Mouse (Mus musculus): Measurements from ENCODE around the gene Ccdc157. TPM values are rescaled to one million over a fixed set of nuclear protein-coding genes. Genes with fewer than 3 reads are reported as not detected.
A peak's percentile ranks its signal among the peaks of the same experiment; 100 is the strongest.
"Not testable (repeated sequence)": the region's sequence is repeated elsewhere in the genome, so short reads cannot be mapped to it uniquely, and the experiment has no call there.

The Ccdc157 gene
- total and polyA plus RNA-seq, 2 experiments from 2014 or later = 2.7 to 6.5 TPM

DNA sequence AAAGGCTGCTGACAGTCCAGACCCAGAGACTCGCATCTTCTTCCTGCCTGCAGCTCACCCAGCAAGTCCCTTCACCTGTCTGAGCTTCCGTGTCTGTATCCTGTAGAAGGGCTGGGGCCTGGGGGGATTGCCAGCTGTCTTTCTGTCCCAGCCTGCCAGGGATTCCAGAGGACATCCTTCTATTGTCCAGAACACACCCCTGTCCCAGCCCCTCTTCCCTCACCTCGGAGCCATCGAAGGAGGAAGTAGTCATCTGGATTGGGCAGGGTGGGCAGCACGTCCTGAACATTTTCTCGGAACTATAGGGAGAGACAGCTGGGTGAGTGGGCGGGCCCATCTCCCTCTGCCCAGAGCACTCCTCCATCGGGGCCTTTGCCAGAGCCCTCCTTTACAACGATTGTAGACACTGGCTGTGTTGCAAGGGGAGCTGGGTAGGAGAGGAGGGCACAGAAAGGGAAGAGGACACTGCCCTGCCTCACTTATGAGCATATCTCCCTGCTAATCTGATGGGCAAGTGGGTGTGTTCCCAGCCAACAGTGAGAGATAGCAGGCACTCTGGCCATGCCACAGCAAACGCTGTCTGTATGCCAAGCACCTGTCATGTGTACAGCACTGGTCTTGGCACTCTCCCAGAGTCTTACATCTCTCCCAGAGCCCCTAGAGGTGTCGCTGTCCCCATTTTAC is 43.5 kb downstream of the Ccdc157 start:
- H3K4me2 ChIP-seq (ENCODE audit: low read depth, low read length) = no peak overlapping the region
- ATAC-seq (ENCODE audit: insufficient read depth, low read depth) (0 out of 2 replicates have a peak, but pooled peaks have one; percentile 27), DNase-seq (ENCODE audit: low spot score) (no peak)
- TF ChIP-seq CTCF (IDR thresholded peaks at IDR 0.05; ENCODE audit: low read depth) (no peak), EP300 (IDR thresholded peaks at IDR 0.05; ENCODE audit: low read depth) (no peak)
- no peak overlapping the region for H3K27ac ChIP-seq (ENCODE audit: low read depth)
- H3K4me1 ChIP-seq (ENCODE audit: control insufficient read depth, insufficient read depth) = peaks cover 20% of the 10 kb centered on the region
- H3K27me3 ChIP-seq (ENCODE audit: control insufficient read depth, insufficient read depth, low read length) = peaks cover 11% of the 10 kb centered on the region; the same call in 1 of the 2 replicates
- H3K9ac ChIP-seq (replicated peaks; ENCODE audit: low read depth, low read length) = no peak overlapping the region
- no peaks in the 10 kb centered on the region for H3K9me3 ChIP-seq (replicated peaks; ENCODE audit: control insufficient read depth, low read length)
- H3K4me3 ChIP-seq (ENCODE audit: low read depth, low read length) = no peak overlapping the region
- H3K36me3 ChIP-seq (replicated peaks; ENCODE audit: control insufficient read depth, insufficient read depth, low read length) = no peaks in the 10 kb centered on the region
- WGBS = 43% methylated on average over 11 of the region's 11 CpGs

DNA sequence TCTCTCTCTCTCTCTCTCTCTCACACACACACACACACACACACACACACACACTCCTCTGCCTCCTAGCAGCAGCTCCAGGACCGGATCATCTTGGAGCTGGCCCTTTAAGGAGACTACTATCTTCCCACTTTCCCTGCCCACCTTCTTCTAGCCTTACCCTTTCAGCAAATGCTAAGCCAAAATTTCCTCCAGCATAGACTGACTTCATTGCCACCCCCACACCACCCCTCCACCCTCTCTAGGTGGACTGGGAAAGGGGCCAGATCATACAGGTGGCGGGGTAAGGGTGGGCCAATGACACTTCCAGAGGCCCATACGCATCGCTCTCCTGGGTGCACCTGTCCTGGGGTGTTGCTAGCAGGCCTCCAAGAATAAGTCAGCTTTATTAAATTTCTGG is 44.7 kb downstream of the Ccdc157 start:
- no peak for TF ChIP-seq EP300 (IDR thresholded peaks at IDR 0.05; ENCODE audit: low read depth)
- Histone ChIP-seq H3K36me3 (replicated peaks; ENCODE audit: control insufficient read depth, insufficient read depth, low read length) (no peaks in the 10 kb centered on the region), H3K4me3 (ENCODE audit: low read depth, low read length) (no peak overlapping the region), H3K9me3 (replicated peaks; ENCODE audit: control insufficient read depth, low read length) (no peaks in the 10 kb centered on the region), H3K4me2 (ENCODE audit: low read depth, low read length) (no peak overlapping the region), H3K9ac (replicated peaks; ENCODE audit: low read depth, low read length) (no peak overlapping the region), H3K27me3 (ENCODE audit: control insufficient read depth, insufficient read depth, low read length) (peaks cover 11% of the 10 kb centered on the region; the same call in 1 of the 2 replicates), H3K27ac (ENCODE audit: low read depth) (no peak overlapping the region), H3K4me1 (ENCODE audit: control insufficient read depth, insufficient read depth) (peaks cover 20% of the 10 kb centered on the region)
- WGBS = 89% methylated on average over 4 of the region's 4 CpGs
- ATAC-seq (ENCODE audit: insufficient read depth, low read depth) (no peak), DNase-seq (ENCODE audit: low spot score) (no peak)

DNA sequence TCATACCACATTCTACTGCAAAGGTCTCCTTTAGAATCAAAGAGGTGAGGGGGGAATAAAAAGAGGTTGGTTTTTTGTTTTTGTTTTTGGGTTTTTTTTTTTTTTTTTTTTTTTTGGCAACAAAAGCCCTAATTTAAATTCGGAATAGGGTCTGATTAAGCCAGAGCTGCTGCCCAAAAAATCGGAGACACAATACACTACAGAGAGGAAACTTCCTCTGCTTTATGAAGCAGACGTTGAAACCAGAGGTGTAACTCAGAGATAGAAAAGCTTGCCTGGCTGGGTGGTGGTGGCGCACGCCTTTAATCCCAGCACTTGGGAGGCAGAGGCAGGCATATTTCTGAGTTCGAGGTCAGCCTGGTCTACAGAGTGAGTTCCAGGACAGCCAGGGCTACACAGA is 45.6 kb downstream of the Ccdc157 start:
- not testable (repeated sequence) for H3K4me3 ChIP-seq (ENCODE audit: low read depth, low read length); ATAC-seq (ENCODE audit: insufficient read depth, low read depth); DNase-seq (ENCODE audit: low spot score)

DNA sequence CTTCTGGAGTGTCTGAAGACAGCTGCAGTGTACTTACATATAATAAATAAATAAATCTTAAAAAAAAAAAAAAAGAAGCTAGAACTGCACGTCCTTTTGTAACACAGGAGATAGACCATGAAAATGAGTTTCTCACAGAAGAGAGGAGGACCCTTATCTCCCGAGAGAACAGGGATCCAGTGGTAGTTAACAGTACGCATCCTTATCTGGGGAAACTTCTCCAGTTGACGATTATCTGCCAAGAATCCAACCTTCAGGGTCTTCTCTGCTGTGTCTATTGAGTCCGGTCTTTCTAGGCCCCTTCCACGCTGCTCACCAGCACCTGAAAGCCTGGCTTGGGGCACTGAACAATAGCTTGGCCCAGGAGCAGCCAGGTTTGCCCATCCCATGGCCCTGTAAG is 46.1 kb downstream of the Ccdc157 start:
- Histone ChIP-seq H3K27ac (ENCODE audit: low read depth) (no peak overlapping the region), H3K4me1 (ENCODE audit: control insufficient read depth, insufficient read depth) (peaks cover 16% of the 10 kb centered on the region), H3K4me3 (ENCODE audit: low read depth, low read length) (no peak overlapping the region), H3K36me3 (replicated peaks; ENCODE audit: control insufficient read depth, insufficient read depth, low read length) (no peaks in the 10 kb centered on the region), H3K9ac (replicated peaks; ENCODE audit: low read depth, low read length) (no peak overlapping the region), H3K9me3 (replicated peaks; ENCODE audit: control insufficient read depth, low read length) (no peaks in the 10 kb centered on the region), H3K4me2 (ENCODE audit: low read depth, low read length) (no peak overlapping the region), H3K27me3 (ENCODE audit: control insufficient read depth, insufficient read depth, low read length) (peaks cover 11% of the 10 kb centered on the region; the same call in 1 of the 2 replicates)
- DNase-seq (ENCODE audit: low spot score) = no peak
- ATAC-seq (ENCODE audit: insufficient read depth, low read depth) = no peak
- TF ChIP-seq EP300 (IDR thresholded peaks at IDR 0.05; ENCODE audit: low read depth) = no peak
- TF ChIP-seq CTCF (IDR thresholded peaks at IDR 0.05; ENCODE audit: low read depth) = no peak
- WGBS = 62% methylated on average over 6 of the region's 6 CpGs

More for the DNA sequence above, 45.6 kb downstream of the Ccdc157 start:
- not testable (repeated sequence) for H3K27ac ChIP-seq (ENCODE audit: low read depth); H3K36me3 ChIP-seq (replicated peaks; ENCODE audit: control insufficient read depth, insufficient read depth, low read length); H3K9me3 ChIP-seq (replicated peaks; ENCODE audit: control insufficient read depth, low read length); H3K9ac ChIP-seq (replicated peaks; ENCODE audit: low read depth, low read length); H3K4me2 ChIP-seq (ENCODE audit: low read depth, low read length)
- 74% methylated on average over 6 of the region's 6 CpGs for WGBS
- Histone ChIP-seq H3K27me3 (ENCODE audit: control insufficient read depth, insufficient read depth, low read length) (peaks cover 11% of the 10 kb centered on the region; the same call in 1 of the 2 replicates), H3K4me1 (ENCODE audit: control insufficient read depth, insufficient read depth) (peaks cover 17% of the 10 kb centered on the region)

DNA sequence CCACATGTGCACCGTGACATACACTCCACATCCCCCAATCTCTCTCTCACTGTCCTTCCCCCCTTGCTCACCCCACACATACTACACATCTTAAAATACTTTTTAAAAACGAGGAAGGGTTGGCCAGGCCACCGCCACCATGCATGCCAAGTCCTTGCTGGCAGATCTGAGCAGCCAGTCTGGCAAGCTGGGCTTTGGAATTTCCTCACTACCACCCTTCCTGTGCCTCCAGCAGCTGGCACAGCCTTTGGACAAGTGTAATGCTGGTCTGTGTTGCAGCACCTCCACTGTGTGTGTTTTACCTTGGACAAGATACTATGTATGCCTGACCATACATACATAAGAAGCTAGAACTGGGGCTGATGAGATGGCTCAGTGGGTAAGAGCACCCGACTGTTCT is 46.6 kb downstream of the Ccdc157 start:
- 59% methylated on average over 4 of the region's 4 CpGs for WGBS
- DNase-seq (ENCODE audit: low spot score) (no peak), ATAC-seq (ENCODE audit: insufficient read depth, low read depth) (no peak)
- Histone ChIP-seq H3K27ac (ENCODE audit: low read depth) (no peak overlapping the region), H3K9me3 (replicated peaks; ENCODE audit: control insufficient read depth, low read length) (no peaks in the 10 kb centered on the region), H3K36me3 (replicated peaks; ENCODE audit: control insufficient read depth, insufficient read depth, low read length) (no peaks in the 10 kb centered on the region), H3K27me3 (ENCODE audit: control insufficient read depth, insufficient read depth, low read length) (peaks cover 11% of the 10 kb centered on the region; the same call in 1 of the 2 replicates), H3K4me2 (ENCODE audit: low read depth, low read length) (no peak overlapping the region), H3K4me3 (ENCODE audit: low read depth, low read length) (no peak overlapping the region), H3K4me1 (ENCODE audit: control insufficient read depth, insufficient read depth) (peaks cover 16% of the 10 kb centered on the region), H3K9ac (replicated peaks; ENCODE audit: low read depth, low read length) (no peak overlapping the region)
- TF ChIP-seq CTCF (IDR thresholded peaks at IDR 0.05; ENCODE audit: low read depth) (no peak), EP300 (IDR thresholded peaks at IDR 0.05; ENCODE audit: low read depth) (no peak)

DNA sequence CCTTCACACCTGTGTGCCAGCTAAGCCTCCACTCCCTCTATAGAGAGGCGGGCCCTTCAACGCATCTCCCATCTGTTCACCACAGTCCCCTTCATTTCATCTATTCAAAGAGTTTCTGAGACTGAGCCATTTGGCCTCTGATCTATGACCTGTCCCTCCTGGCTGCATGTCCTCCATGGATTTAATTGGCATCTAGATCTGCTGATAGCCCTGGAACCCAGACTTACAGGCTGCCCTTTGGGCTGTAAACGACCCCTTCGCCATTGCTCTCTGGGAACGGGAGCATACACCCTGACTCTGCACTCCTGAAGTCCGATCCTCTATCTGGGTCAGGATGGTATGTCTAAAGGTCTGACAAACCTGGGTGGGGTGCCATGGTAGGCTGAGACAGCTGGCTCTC is 47.2 kb downstream of the Ccdc157 start:
- no peak for DNase-seq (ENCODE audit: low spot score)
- TF ChIP-seq EP300 (IDR thresholded peaks at IDR 0.05; ENCODE audit: low read depth) = no peak
- no peak for TF ChIP-seq CTCF (IDR thresholded peaks at IDR 0.05; ENCODE audit: low read depth)
- Histone ChIP-seq H3K4me2 (ENCODE audit: low read depth, low read length) (no peak overlapping the region), H3K9me3 (replicated peaks; ENCODE audit: control insufficient read depth, low read length) (no peaks in the 10 kb centered on the region), H3K27me3 (ENCODE audit: control insufficient read depth, insufficient read depth, low read length) (peaks cover 11% of the 10 kb centered on the region; the same call in 1 of the 2 replicates), H3K36me3 (replicated peaks; ENCODE audit: control insufficient read depth, insufficient read depth, low read length) (no peaks in the 10 kb centered on the region), H3K9ac (replicated peaks; ENCODE audit: low read depth, low read length) (no peak overlapping the region), H3K27ac (ENCODE audit: low read depth) (no peak overlapping the region), H3K4me1 (ENCODE audit: control insufficient read depth, insufficient read depth) (peaks cover 10% of the 10 kb centered on the region), H3K4me3 (ENCODE audit: low read depth, low read length) (no peak overlapping the region)
- ATAC-seq (ENCODE audit: insufficient read depth, low read depth) = no peak
- 80% methylated on average over 6 of the region's 6 CpGs for WGBS
